Mouse (Mus musculus): ENCODE measurements at regions not wholly inside any gene's neighbourhood (a gene's known extent, or its start where the extent isn't known, plus 50 kb on each side); places are given as distances from the start of the nearest gene placed in this dataset.
A peak's percentile ranks its signal among the peaks of the same experiment; 100 is the strongest.

- peaks cover 51% of the 10 kb centered on the region for H3K4me1 ChIP-seq
- no peak overlapping the region for H3K4me3 ChIP-seq
- H3K36me3 ChIP-seq: no peaks in the 10 kb centered on the region
- no peaks in the 10 kb centered on the region for H3K9me3 ChIP-seq (replicated peaks)
- H3K27ac ChIP-seq: no peak overlapping the region
- 92% methylated on average over 8 of the region's 8 CpGs for WGBS
- DNase-seq (ENCODE audit: low spot score): no peak
- H3K27me3 ChIP-seq (ENCODE audit: low read depth, poor library complexity, severe bottlenecking): no peaks in the 10 kb centered on the region
Observed at GRCm38 (mm10) chr1:41887556-41887955, 808.0 kb upstream of the Pou3f3 start.

GRCm38 (mm10) chr1:41888213-41888612 lies 807.4 kb upstream of the Pou3f3 start:
- H3K9me3 ChIP-seq (replicated peaks): no peaks in the 10 kb centered on the region
- no peaks in the 10 kb centered on the region for H3K27me3 ChIP-seq (ENCODE audit: low read depth, poor library complexity, severe bottlenecking)
- H3K4me3 ChIP-seq: no peak overlapping the region
- peak; percentile 41 for DNase-seq (ENCODE audit: low spot score)
- WGBS: 2% methylated on average over 2 of the region's 2 CpGs
- no peaks in the 10 kb centered on the region for H3K36me3 ChIP-seq
- no peak overlapping the region for H3K27ac ChIP-seq
- H3K4me1 ChIP-seq: peaks cover 53% of the 10 kb centered on the region

- Histone ChIP-seq H3K27me3 (ENCODE audit: low read depth, poor library complexity, severe bottlenecking) (no peaks in the 10 kb centered on the region), H3K4me3 (no peak overlapping the region), H3K9me3 (replicated peaks) (no peaks in the 10 kb centered on the region), H3K27ac (no peak overlapping the region), H3K4me1 (peaks cover 53% of the 10 kb centered on the region), H3K36me3 (no peaks in the 10 kb centered on the region)
- DNase-seq (ENCODE audit: low spot score): peak; percentile 32
- 36% methylated on average over 5 of the region's 5 CpGs for WGBS
Observed at GRCm38 (mm10) chr1:41888966-41889365, 806.6 kb upstream of the Pou3f3 start.

GRCm38 (mm10) chr1:41889940-41890339 lies 805.6 kb upstream of the Pou3f3 start:
- Histone ChIP-seq H3K4me3 (no peak overlapping the region), H3K27me3 (ENCODE audit: low read depth, poor library complexity, severe bottlenecking) (no peaks in the 10 kb centered on the region), H3K36me3 (no peaks in the 10 kb centered on the region), H3K9me3 (replicated peaks) (no peaks in the 10 kb centered on the region), H3K27ac (no peak overlapping the region), H3K4me1 (peaks cover 53% of the 10 kb centered on the region)
- 87% methylated on average over 6 of the region's 6 CpGs for WGBS
- no peak for DNase-seq (ENCODE audit: low spot score)

- peak overlapping the region; percentile 44; the same call in 1 of the 2 replicates for H3K27ac ChIP-seq
- no peaks in the 10 kb centered on the region for H3K27me3 ChIP-seq (ENCODE audit: low read depth, poor library complexity, severe bottlenecking)
- no peaks in the 10 kb centered on the region for H3K36me3 ChIP-seq
- no peaks in the 10 kb centered on the region for H3K9me3 ChIP-seq (replicated peaks)
- WGBS: 77% methylated on average over 20 of the region's 20 CpGs
- no peak for DNase-seq (ENCODE audit: low spot score)
- peaks cover 48% of the 10 kb centered on the region for H3K4me1 ChIP-seq
- no peak overlapping the region for H3K4me3 ChIP-seq
Observed at GRCm38 (mm10) chr1:41890714-41891689, 804.6 kb upstream of the Pou3f3 start.

- H3K27ac ChIP-seq: no peak overlapping the region
- no peaks in the 10 kb centered on the region for H3K9me3 ChIP-seq (replicated peaks)
- peaks cover 46% of the 10 kb centered on the region for H3K4me1 ChIP-seq
- H3K27me3 ChIP-seq (ENCODE audit: low read depth, poor library complexity, severe bottlenecking): no peaks in the 10 kb centered on the region
- WGBS: 91% methylated on average over 11 of the region's 11 CpGs
- no peak for DNase-seq (ENCODE audit: low spot score)
- H3K4me3 ChIP-seq: no peak overlapping the region
- no peaks in the 10 kb centered on the region for H3K36me3 ChIP-seq
Observed at GRCm38 (mm10) chr1:41891730-41892129, 803.8 kb upstream of the Pou3f3 start.

GRCm38 (mm10) chr1:41892376-41892775 lies 803.2 kb upstream of the Pou3f3 start:
- 37% methylated on average over 2 of the region's 2 CpGs for WGBS
- peaks cover 46% of the 10 kb centered on the region for H3K4me1 ChIP-seq
- no peaks in the 10 kb centered on the region for H3K27me3 ChIP-seq (ENCODE audit: low read depth, poor library complexity, severe bottlenecking)
- H3K4me3 ChIP-seq: no peak overlapping the region
- no peaks in the 10 kb centered on the region for H3K9me3 ChIP-seq (replicated peaks)
- no peaks in the 10 kb centered on the region for H3K36me3 ChIP-seq
- DNase-seq (ENCODE audit: low spot score): no peak
- no peak overlapping the region for H3K27ac ChIP-seq

- no peaks in the 10 kb centered on the region for H3K27me3 ChIP-seq (ENCODE audit: low read depth, poor library complexity, severe bottlenecking)
- H3K4me1 ChIP-seq: no peaks in the 10 kb centered on the region
- H3K9me3 ChIP-seq (replicated peaks): no peaks in the 10 kb centered on the region
- no peak for DNase-seq (ENCODE audit: low spot score)
- 84% methylated on average over 4 of the region's 4 CpGs for WGBS
- no peak overlapping the region for H3K27ac ChIP-seq
- no peak overlapping the region for H3K4me3 ChIP-seq
- H3K36me3 ChIP-seq: no peaks in the 10 kb centered on the region
Observed at GRCm38 (mm10) chr1:41897768-41898330, 797.7 kb upstream of the Pou3f3 start.

GRCm38 (mm10) chr1:41900370-41900769 lies 795.2 kb upstream of the Pou3f3 start:
- DNase-seq (ENCODE audit: low spot score): no peak
- H3K4me1 ChIP-seq: no peaks in the 10 kb centered on the region
- H3K4me3 ChIP-seq: no peak overlapping the region
- 89% methylated on average over 6 of the region's 6 CpGs for WGBS
- no peaks in the 10 kb centered on the region for H3K9me3 ChIP-seq (replicated peaks)
- H3K27ac ChIP-seq: no peak overlapping the region
- H3K36me3 ChIP-seq: no peaks in the 10 kb centered on the region
- H3K27me3 ChIP-seq (ENCODE audit: low read depth, poor library complexity, severe bottlenecking): no peaks in the 10 kb centered on the region

- WGBS: 90% methylated on average over 5 of the region's 5 CpGs
Observed at GRCm38 (mm10) chr1:41905971-41906370, 789.6 kb upstream of the Pou3f3 start.

GRCm38 (mm10) chr1:41908001-41908807 lies 787.4 kb upstream of the Pou3f3 start:
- Histone ChIP-seq H3K4me1 (peaks cover 4% of the 10 kb centered on the region), H3K4me3 (no peak overlapping the region), H3K36me3 (no peaks in the 10 kb centered on the region), H3K9me3 (replicated peaks) (no peaks in the 10 kb centered on the region), H3K27me3 (ENCODE audit: low read depth, poor library complexity, severe bottlenecking) (no peaks in the 10 kb centered on the region), H3K27ac (no peak overlapping the region)
- no peak for DNase-seq (ENCODE audit: low spot score)
- WGBS: 93% methylated on average over 8 of the region's 8 CpGs

More at GRCm38 (mm10) chr1:41905971-41906370, 789.6 kb upstream of the Pou3f3 start:
- Histone ChIP-seq H3K27me3 (ENCODE audit: low read depth, poor library complexity, severe bottlenecking) (no peaks in the 10 kb centered on the region), H3K9me3 (replicated peaks) (no peaks in the 10 kb centered on the region), H3K4me3 (no peak overlapping the region), H3K27ac (no peak overlapping the region), H3K36me3 (no peaks in the 10 kb centered on the region), H3K4me1 (no peaks in the 10 kb centered on the region)
- no peak for DNase-seq (ENCODE audit: low spot score)

- Histone ChIP-seq H3K36me3 (no peaks in the 10 kb centered on the region), H3K9me3 (replicated peaks) (no peaks in the 10 kb centered on the region), H3K4me3 (no peak overlapping the region), H3K4me1 (peaks cover 4% of the 10 kb centered on the region), H3K27me3 (ENCODE audit: low read depth, poor library complexity, severe bottlenecking) (no peaks in the 10 kb centered on the region), H3K27ac (no peak overlapping the region)
- no peak for DNase-seq (ENCODE audit: low spot score)
- WGBS: 85% methylated on average over 5 of the region's 5 CpGs
Observed at GRCm38 (mm10) chr1:41908808-41909110, 786.8 kb upstream of the Pou3f3 start.

GRCm38 (mm10) chr1:41909799-41910198 lies 785.8 kb upstream of the Pou3f3 start:
- DNase-seq (ENCODE audit: low spot score): no peak
- H3K9me3 ChIP-seq (replicated peaks): no peaks in the 10 kb centered on the region
- peaks cover 4% of the 10 kb centered on the region for H3K4me1 ChIP-seq
- H3K27me3 ChIP-seq (ENCODE audit: low read depth, poor library complexity, severe bottlenecking): no peaks in the 10 kb centered on the region
- H3K27ac ChIP-seq: no peak overlapping the region
- H3K4me3 ChIP-seq: no peak overlapping the region
- no peaks in the 10 kb centered on the region for H3K36me3 ChIP-seq
- 88% methylated on average over 5 of the region's 5 CpGs for WGBS

Data from limb, embryonic 10.5 days (tissue).